Mouse (Mus musculus): ENCODE data around the gene Tgfbr3.
A peak's percentile ranks its signal among the peaks of the same experiment; 100 is the strongest.
"Not testable (repeated sequence)": the region's sequence is repeated elsewhere in the genome, so short reads cannot be mapped to it uniquely, and the experiment has no call there.

Gene Tgfbr3

GRCm38 (mm10) chr5:107276186-107276585 lies 13.2 kb downstream of the Tgfbr3 start:
- no peak for DNase-seq

GRCm38 (mm10) chr5:107272252-107273028 lies 17.0 kb downstream of the Tgfbr3 start:
- no peak for DNase-seq

GRCm38 (mm10) chr5:107269006-107269328 lies 20.5 kb downstream of the Tgfbr3 start:
- no peak for DNase-seq

DNA sequence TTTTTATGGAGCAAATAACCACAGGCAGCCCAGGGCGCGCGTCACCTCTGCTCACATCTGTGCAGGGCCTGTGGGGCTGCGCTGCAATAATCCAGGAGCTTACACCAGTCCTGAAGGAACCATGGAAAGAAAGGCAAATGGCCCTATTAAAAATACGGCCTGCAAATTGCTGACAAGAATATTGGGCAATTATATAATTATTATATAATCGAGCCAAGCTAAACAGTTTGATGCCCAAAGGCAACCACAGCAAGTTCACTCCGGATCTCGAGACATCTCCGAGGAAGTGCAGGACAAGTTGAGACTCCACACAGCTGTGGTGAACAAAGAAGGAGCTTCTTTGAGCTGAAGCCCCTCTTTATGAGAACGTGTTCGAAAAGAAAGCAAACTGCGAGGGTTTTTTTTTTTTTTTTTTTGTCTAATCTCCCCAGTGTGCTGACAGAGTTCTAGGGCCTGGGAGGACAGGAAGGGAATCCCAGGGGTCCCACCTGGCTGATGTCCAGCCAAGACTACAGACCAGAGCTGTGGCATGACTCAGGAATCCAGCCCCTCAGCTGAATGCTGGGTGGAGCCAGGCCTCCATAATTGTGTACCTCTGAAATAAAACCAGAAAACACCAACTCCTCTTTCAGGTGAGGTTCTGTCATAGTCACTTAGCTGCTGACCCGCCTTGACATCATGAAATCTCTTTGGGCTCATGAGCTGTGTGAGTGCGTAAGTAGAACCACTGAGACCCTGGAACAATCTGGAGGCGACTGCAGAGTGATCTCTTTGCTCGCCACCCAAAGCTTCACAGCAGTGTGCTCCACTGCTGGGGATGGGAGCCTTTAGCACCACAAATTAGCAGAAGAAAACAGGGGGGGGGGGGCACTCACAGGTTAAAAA lies 21.1 kb downstream of the Tgfbr3 start:
- DNase-seq, result no peak

- no peak for DNase-seq
Measured at GRCm38 (mm10) chr5:107266566-107266965, 22.9 kb downstream of the Tgfbr3 start.

DNA sequence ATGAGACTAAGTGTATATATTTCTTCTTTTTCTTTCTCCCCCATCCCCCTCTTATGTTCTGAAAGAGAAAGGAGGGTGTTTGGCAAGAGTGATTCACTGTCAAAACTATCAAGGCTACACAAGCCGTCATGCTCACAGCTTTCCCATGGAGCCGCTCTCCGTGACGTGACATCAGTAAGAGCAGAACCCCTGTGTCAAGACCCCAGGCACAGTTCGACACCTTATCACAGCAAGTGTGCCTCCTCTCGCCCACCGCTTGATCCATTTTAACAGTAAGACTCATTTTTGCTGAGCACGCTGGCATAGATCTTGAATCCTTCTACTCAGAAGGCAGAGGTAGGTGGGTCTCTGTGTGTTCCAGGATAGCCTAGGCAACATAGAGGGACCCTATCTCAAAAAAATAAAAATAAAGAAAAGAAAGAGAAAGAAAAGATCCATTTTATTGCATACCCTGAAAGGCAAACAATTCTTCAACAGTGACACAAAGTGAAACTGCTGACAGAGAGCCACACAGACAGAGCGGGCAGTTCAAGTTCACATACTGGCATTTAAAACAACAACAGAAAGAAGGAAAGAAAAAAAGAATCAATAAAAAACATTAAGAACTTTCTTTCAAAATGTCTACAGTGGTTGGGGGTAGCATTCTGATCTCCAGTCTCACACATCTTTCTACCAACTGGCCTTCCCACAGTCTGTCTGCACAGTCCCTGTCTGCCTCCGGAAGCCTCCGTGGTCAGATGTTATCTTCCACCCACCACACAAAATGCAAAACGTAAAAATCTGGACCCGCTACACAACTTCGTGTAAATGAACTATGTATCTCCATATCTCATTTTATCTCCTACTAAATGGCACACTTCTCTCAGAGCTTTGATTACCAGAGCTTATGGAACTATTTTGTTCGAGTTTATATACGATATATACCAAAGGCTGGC lies 24.7 kb downstream of the Tgfbr3 start:
- DNase-seq, result peak in 1 of 2 experiments; percentile 31

- no peak for DNase-seq
Measured at GRCm38 (mm10) chr5:107263836-107264235, 25.6 kb downstream of the Tgfbr3 start.

DNA sequence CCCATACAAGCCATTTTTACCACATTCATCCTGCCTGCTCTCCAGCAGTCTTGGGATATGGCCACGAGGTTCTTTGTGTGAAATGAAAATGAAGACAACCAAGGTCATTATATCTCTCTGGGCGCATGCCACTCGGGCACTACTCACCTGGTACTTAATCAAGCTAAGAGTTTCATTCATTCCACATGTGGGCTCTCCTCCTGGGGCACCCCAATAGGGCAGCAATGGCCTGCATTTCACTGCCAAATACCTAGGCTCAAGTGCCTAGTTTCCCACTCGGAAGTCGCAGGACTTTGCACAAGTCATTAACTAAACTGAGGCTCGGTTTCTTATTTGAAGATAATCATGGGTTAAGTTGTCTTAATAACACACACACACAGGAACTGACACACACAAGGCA lies 27.5 kb downstream of the Tgfbr3 start:
- DNase-seq, result no peak

- no peak for DNase-seq
Measured at GRCm38 (mm10) chr5:107260708-107261495, 28.5 kb downstream of the Tgfbr3 start.

- no peak for DNase-seq
Measured at GRCm38 (mm10) chr5:107259487-107260040, 29.9 kb downstream of the Tgfbr3 start.

GRCm38 (mm10) chr5:107253395-107253794 lies 36.0 kb downstream of the Tgfbr3 start:
- no peak for DNase-seq

GRCm38 (mm10) chr5:107252435-107252834 lies 37.0 kb downstream of the Tgfbr3 start:
- DNase-seq, result no peak

DNA sequence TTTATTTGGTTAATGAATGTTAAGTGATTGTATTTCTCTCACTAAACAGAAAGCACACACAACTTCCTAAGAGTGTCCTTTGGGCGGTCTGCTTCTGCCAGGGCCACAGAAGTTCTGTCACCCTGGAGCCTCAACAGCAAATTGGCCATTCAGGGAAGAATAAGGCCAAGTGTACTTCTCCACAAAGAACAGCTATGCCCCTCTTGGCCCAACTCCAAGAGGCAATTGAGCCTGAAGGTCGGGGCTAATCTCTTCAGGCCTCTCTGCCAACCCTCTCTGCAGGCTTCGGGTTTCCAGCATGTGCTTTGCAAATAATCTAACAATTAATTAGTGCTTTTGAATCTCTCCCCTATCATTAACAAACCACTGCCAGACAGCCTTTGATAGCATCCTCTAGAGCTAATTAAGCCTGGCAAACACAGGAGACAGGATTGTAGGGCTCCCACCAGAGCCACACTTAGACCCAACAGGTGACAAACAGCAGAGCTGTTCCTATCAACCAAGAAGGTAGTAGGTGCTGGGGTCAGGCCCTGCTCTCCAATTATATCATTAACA lies 37.6 kb downstream of the Tgfbr3 start:
- DNase-seq, result no peak

- no peak for DNase-seq
Measured at GRCm38 (mm10) chr5:107250548-107251272, 38.7 kb downstream of the Tgfbr3 start.

- DNase-seq, result no peak
Measured at GRCm38 (mm10) chr5:107248732-107249131, 40.7 kb downstream of the Tgfbr3 start.

DNA sequence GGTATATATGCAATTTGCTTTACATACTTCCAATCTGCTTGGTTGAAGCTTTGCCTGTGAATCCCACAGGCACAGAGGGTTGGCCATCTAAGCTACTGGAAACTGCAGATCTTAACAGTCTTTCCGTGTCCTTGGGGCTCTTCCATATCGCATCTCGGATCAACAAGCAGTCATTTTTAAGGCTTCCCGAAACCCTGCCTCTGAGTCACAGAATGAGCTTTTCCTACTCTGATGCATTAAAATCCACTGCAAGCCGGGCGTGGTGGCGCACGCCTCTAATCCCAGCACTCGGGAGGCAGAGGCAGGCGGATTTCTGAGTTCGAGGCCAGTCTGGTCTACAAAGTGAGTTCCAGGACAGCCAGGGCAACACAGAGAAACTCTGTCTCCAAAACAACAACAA lies 41.1 kb downstream of the Tgfbr3 start:
- DNase-seq, result not testable (repeated sequence)

- no peak for DNase-seq
Measured at GRCm38 (mm10) chr5:107247786-107248185, 41.6 kb downstream of the Tgfbr3 start.

GRCm38 (mm10) chr5:107243445-107243844 lies 46.0 kb downstream of the Tgfbr3 start:
- no peak for DNase-seq

GRCm38 (mm10) chr5:107242993-107243392 lies 46.4 kb downstream of the Tgfbr3 start:
- DNase-seq, result no peak

GRCm38 (mm10) chr5:107240276-107240675 lies 49.2 kb downstream of the Tgfbr3 start:
- no peak for DNase-seq

DNA sequence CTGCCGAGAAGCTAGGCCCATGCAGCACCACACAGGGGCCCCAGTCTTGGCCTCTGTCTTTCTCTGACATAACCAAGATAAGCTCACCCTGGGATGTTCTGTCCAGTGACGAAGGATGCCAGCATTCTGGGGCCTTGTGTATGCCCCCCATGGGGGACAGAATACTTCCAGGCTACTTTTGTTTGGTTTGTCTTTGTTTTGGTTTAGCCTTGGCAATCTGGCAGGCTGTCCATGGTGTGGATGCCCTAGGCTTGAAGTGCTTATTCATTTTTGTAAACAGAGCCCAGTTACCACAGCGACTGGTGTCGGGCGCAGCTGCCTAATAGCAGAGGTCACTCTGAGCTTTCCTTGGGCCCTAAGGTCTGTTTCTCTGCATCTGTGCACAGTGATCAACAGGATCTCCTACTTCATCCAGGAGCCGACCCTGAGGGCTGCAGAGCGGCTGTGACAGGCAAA lies 51.4 kb downstream of the Tgfbr3 start:
- DNase-seq, result no peak

All from thymus, adult 18-20 months (tissue).